Mouse (Mus musculus): ENCODE measurements around the gene Sestd1.

GRCm38 (mm10) chr2:77183646-77184045 lies 96.7 kb downstream of the Sestd1 start:
- TF ChIP-seq GATA1 (IDR thresholded peaks at IDR 0.05; ENCODE audit: borderline replicate concordance, low read length) (no peak), FLI1 (IDR thresholded peaks at IDR 0.05; ENCODE audit: low read length) (no peak)
